Mouse (Mus musculus) regulatory T cell (primary cell): Measurements from ENCODE around the gene Tgfbr1.
"Not testable (repeated sequence)": the region's sequence is repeated elsewhere in the genome, so short reads cannot be mapped to it uniquely, and the experiment has no call there.

Source experiments
- in situ Hi-C: fragments of 300-600 bp; cut with MboI, MseI; formaldehyde crosslinking; loops from one replicate; pipeline ENCODE4 v1.15.1; 2025; ENCODE audit warnings: high pct_unique_total_duplicates

The Tgfbr1 gene

GRCm38 (mm10) chr4:47347022-47347421, 6.0 kb upstream of the Tgfbr1 start:
- in situ Hi-C loops, result loop anchor here (5.0 kb wide), 1 partner anchor 95 kb away; no protein-coding TSS in a partner anchor

- in situ Hi-C loops, result loop anchor here (5.0 kb wide), 1 partner anchor 97 kb away; no protein-coding TSS in a partner anchor
Observed at GRCm38 (mm10) chr4:47349759-47350158, 3.3 kb upstream of the Tgfbr1 start.

- in situ Hi-C loops, result no loop called here
Observed at GRCm38 (mm10) chr4:47351386-47352049, 1.5 kb upstream of the Tgfbr1 start.

- in situ Hi-C loops, result no loop called here
Observed at GRCm38 (mm10) chr4:47352061-47352661, 861 bp upstream of the Tgfbr1 start.

- in situ Hi-C loops, result no loop called here
Observed at GRCm38 (mm10) chr4:47353416-47354111, 542 bp downstream of the Tgfbr1 start.

- in situ Hi-C loops, result no loop called here
Observed at GRCm38 (mm10) chr4:47354304-47354703, 1.3 kb downstream of the Tgfbr1 start.

GRCm38 (mm10) chr4:47362662-47363061, 9.6 kb downstream of the Tgfbr1 start:
- in situ Hi-C loops, result no loop called here

- in situ Hi-C loops, result no loop called here
Observed at GRCm38 (mm10) chr4:47363134-47363533, 10.1 kb downstream of the Tgfbr1 start.

GRCm38 (mm10) chr4:47368717-47369116, 15.7 kb downstream of the Tgfbr1 start:
- in situ Hi-C loops, result no loop called here

GRCm38 (mm10) chr4:47378716-47379115, 25.7 kb downstream of the Tgfbr1 start:
- in situ Hi-C loops, result no loop called here

- in situ Hi-C loops, result loop anchor here (10.0 kb wide), 1 partner anchor 258 kb away; no protein-coding TSS in a partner anchor
Observed at GRCm38 (mm10) chr4:47382426-47382825, 29.4 kb downstream of the Tgfbr1 start.

GRCm38 (mm10) chr4:47391926-47392325, 38.9 kb downstream of the Tgfbr1 start:
- in situ Hi-C loops, result not testable (repeated sequence)

- in situ Hi-C loops, result no loop called here
Observed at GRCm38 (mm10) chr4:47396251-47396650, 43.2 kb downstream of the Tgfbr1 start.

- in situ Hi-C loops, result no loop called here
Observed at GRCm38 (mm10) chr4:47397951-47398687, 45.1 kb downstream of the Tgfbr1 start.

GRCm38 (mm10) chr4:47399824-47400223, 46.8 kb downstream of the Tgfbr1 start:
- in situ Hi-C loops, result no loop called here

GRCm38 (mm10) chr4:47400314-47400713, 47.3 kb downstream of the Tgfbr1 start:
- in situ Hi-C loops, result no loop called here

GRCm38 (mm10) chr4:47402200-47402599, 49.2 kb downstream of the Tgfbr1 start:
- in situ Hi-C loops, result no loop called here

- in situ Hi-C loops, result no loop called here
Observed at GRCm38 (mm10) chr4:47404536-47404935, 51.5 kb downstream of the Tgfbr1 start.

- in situ Hi-C loops, result no loop called here
Observed at GRCm38 (mm10) chr4:47407161-47407560, 54.1 kb downstream of the Tgfbr1 start.

- in situ Hi-C loops, result no loop called here
Observed at GRCm38 (mm10) chr4:47417871-47418270, 64.8 kb downstream of the Tgfbr1 start.

GRCm38 (mm10) chr4:47419268-47419973, 66.4 kb downstream of the Tgfbr1 start:
- in situ Hi-C loops, result no loop called here
